Mouse (Mus musculus) gastrocnemius, postnatal 25 days (tissue): ENCODE measurements at regions not wholly inside any gene's neighbourhood (a gene's known extent, or its start where the extent isn't known, plus 50 kb on each side); places are given as distances from the start of the nearest gene placed in this dataset.

Source experiments
- DNase-seq: peaks from one replicate; pipeline ENCODE4 v3.0.0; 2022

DNA sequence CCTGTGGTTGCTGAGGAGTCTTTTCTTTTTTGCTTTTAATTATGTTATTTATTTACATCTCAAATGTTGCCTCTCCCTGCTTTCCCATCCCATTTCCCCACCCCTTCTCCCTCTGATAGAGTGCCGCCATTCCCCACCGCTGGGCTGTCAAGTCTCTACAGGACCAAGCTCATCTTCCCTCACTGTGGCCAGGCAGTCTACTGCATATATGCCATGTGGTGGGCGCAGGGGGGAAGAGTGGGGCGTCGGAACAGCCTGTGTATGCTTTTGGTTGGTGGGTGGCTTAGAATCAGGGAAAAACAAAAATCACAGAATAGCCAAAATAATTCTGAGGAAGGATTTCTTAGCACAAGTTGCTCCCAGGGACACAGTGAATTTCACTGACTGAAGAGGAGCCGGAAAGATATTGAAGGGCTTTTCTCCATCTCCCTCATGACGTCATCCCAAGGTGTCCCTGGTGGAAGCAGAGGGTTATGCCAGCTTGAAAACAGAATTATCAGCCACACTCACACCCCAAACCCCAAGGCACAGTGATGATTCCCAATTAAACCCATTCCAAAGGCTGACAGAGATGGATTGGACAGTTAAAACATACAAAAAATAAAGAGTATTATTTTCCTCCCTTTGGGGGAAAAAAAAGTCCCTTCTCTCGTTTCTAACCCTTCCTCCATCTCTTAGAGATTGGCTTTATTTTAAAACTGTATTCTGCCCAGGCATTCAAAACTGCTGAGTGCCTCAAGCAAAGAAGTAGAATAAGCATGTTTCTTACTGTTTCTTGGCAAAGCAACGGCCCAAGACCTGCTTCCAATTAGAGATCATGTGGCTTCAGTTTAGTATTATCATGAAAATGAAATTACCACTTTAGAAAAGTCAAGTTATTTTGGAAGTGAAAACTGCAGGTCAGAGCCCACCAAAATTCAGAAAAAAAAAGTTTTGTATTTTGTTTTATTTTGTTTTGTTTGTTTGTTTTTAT, 232.0 kb downstream of the Clic5 start:
- no peak for DNase-seq

DNA sequence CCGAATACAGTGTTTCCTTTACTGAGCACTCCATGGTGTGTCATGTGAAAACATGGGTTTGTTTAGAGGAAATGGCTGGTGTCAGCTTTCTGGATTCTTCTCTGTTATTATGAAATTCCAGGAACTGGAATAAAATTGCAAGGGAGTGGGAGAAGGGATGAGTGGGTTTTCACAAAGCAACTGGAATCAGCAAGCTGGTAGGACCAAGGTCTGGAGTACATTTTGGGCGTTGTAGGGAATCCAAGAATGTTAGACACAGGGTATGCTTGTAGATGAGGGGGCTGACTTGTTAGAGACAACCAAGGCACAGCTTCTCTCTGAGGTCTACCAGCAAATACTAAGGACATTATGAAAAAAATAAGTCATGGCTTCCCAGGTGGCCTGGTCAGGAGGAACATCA, 233.8 kb downstream of the Clic5 start:
- no peak for DNase-seq

DNA sequence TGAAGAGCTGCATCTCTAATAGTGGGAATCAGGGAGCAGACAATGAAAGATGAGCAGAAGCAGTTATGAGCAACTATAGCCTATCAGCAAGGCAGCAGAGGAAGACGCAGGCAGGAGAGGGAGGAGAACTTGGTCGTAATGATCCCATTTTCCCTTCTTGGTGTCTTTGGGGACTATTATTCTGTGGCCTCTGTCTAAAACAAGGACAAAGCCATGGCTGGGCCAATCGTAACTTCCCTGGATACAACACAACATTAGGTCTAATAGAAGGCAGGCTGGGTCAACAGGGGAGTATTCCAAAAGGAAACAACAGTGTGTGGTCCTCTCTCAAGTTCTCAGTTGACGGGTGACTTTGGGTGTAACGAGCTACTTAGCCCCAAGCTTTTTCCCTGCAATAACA, 234.5 kb downstream of the Clic5 start:
- no peak for DNase-seq

DNA sequence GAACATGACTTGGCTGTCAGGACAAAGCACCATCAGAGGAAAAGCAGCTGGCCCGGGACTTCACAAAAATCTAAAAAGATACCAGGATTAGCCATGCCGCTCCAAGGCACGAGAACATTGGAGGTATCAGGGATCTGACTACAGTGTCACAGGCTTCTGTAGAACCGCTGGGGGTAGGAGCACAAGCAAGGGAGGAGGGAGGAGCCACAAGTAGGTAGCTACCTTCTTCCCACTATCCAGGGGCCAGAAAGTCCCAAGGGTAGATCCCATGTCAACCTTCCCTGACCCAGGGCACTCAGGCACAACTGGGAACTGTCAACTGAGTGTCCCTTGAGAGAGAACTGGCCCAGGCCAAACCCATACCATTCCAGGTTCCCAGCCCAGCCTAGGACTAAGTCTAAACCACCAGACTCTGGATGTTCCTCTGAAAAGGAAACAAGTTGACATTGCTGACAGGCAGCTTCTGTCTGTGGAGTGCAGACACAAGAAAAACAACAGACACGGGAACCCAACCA, 235.1 kb downstream of the Clic5 start:
- DNase-seq: no peak

DNA sequence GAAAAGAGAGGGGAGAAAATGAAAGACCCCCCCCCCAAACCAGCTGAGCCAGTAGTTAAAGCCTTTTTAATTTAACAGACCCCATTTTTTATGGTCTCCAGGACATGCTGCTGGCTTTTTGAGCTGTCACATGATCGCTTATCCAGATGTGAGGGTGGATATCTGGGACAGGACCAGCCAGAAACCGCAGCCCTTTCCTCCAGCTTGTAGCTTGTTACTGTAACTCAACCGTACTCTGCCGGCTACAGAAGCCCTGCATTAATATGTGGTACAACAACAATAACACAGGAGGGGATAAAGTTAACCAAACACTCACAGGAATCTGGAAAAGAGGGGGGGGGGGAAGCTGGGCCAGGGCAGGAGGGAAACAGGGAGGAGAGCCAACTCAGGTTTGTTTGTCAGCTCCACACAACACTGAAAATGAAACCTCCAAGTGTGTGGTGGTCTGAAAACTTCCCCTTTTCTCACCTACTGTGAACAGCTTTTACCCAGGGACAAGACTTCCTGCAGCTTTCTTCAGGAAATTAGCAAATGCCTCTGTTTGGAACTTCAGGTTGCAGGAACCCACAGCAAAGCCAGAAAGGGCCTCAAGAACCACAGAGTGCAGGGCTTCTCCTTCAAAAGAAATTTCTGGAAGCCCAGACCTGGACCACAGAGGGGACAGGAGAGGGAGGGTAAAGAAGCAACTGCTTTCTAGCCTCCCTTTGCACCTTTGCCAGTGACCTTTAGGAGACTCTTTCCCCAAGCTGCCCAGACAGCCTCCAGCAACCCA, 244.3 kb downstream of the Clic5 start:
- DNase-seq: no peak

DNA sequence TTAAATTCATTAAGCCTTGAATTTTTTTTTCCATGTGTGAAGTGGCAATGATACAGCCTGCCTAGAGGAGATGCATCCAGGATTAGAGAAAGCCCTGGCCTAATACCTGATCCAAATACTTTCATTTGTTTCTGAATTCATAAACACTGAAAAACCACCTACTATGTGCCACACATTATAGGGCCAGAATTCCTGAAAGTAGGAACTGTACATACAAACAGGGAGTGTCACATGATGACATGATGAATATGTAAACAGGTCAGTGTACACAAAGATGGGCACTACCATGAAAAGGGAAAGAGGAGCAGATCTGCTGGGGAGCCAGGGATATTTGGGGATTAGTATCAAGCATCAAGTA, 244.9 kb downstream of the Clic5 start:
- no peak for DNase-seq

DNA sequence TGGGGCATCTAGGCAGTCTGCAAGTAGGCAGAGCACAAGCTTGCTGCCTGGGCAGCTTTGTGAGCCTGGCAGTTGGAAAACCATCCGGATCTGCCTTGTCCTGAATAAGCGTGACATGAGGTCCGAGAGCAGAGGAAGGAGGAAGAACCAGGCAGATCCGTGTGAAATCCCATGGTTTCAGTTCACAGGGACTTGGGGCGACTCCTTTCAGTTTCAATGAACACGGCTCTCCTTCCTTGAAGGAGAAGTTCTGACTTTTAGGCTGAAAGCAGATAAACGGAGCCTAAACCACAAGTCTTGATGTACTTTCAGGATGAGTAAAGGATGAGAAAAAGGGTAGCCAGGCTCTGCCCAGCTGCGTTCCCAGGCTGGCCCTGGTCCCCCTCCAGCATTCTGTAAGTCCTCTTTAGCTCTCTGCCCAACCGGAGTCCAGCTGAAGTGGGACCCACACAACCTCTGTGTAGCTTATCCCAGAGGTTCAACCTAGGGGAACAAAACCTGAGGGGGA, 248.2 kb downstream of the Clic5 start:
- no peak for DNase-seq

DNA sequence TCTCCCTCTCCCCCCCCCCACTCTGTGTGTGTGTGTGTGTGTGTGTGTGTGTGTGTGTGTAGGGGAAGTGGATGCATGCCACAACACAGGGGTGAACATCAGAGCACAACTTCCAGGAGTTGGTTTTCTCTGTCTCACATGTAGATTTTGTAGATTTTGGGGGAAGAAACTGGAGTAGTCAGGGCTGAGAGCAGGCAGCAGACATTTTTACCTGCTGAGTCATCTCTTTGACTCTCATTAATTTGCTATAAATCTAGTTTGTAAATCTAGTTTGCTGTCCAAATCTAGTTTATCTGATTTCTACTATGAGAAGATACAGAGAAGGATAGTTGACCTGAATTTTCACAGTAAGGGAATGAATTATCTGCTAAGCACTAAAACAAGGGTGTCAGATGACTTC, 250.1 kb downstream of the Clic5 start:
- DNase-seq: no peak

DNA sequence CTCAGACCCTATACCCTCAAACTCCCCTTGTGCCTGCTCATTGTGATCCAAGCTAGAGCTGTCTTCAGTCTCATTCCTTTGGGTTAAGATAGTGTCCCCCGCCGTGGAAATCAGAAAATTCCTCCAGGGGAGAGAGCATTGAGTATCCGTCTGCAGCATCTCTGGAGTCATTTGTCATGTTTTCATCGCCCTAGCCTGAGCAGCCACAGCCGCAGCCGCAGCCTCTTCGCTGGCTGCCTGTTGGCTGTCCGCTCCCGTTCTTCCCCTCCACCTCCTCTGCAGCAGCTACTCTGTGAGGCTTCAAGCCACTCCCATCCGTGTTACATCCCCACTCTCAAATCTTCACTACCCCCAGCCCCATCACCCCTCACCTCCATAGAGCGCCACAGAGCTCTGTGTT, 255.1 kb downstream of the Clic5 start:
- DNase-seq: no peak

DNA sequence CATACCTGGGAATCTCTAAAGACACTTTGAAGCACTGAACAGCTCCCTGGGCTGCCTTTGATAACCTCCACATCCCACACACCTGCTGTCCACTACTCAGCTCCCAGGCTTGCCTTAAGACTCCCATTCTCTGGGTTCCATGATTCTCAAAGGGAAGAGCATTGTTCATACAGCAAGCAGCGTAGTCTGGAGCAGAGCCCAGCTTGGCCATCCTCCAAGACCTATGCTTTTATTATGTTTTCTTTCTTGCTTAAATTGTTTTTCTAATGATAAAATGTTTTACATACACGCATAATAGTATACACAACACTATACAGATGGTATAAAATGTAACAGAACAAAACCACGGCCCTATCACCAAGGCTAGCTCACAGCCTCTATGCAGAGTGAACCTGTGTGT, 257.0 kb downstream of the Clic5 start:
- no peak for DNase-seq
